Mouse (Mus musculus): ENCODE measurements at regions not wholly inside any gene's neighbourhood (a gene's known extent, or its start where the extent isn't known, plus 50 kb on each side); places are given as distances from the start of the nearest gene placed in this dataset.
"Not testable (repeated sequence)": the region's sequence is repeated elsewhere in the genome, so short reads cannot be mapped to it uniquely, and the experiment has no call there.

DNA sequence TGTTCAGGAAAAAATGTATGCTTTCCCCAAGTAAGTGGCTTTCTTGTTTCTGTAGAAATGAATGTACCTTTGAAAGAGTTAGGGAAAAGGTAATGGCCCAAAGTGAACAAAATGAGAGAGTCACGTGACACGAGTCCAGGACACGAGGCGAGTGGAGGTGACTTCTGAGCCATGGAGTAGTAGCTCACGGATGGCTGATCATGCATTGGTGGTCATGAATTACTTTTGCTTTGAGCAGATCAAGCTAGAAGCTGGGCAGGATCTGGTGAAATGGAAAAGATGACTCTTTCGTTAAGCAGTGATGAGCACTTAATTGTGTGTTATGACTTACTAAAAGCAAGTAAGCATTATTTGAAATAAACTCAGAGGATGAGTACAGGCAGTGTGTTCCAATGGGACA, 101.6 kb upstream of the Rpl34 start:
- DNase-seq (ENCODE audit: low spot score in 2 of 2) = no peak

DNA sequence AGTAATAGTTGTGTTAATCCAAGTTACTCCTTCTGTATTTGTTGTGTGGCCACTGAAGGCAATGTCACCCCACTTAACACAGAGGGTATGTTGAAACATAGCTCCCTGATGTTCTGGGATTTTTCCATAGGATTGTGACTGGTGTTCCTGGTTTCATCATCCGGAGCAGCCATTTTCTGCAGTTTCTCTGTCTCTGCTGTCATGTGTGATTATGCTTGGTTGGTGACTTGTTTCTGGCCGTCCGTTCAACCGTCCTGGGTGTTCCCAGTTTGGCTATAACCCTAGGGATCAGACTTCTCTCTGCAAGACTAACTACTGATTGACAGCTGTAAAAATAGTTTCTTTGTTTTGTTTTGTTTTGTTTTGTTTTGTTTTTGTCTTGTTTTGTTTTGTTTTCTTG, 98.1 kb upstream of the Rpl34 start:
- no peak for DNase-seq (ENCODE audit: low spot score in 2 of 2)

DNA sequence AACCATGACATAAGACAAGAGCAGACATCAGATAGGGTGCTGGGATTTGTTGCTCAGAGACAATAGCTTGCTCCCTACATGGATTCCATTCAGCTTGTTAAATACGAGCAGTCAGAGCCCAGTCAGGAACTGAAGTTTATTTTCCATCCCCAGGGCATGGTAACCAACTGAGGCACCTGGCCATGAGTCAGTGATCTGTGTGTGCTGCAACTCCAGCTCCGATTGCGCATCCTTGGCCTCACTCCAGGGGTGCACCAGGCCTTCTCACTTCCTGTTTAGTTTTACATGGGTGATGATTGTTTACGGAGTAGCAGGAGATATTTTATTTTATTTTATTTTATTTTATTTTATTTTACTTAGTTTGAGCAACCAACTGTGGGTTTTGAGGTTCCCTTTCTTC, 97.7 kb upstream of the Rpl34 start:
- no peak for DNase-seq (ENCODE audit: low spot score in 2 of 2)

GRCm38 (mm10) chr3:130827021-130827420, 96.8 kb upstream of the Rpl34 start:
- DNase-seq (ENCODE audit: low spot score in 2 of 2) = no peak

GRCm38 (mm10) chr3:130819837-130820098, 89.6 kb upstream of the Rpl34 start:
- no peak for DNase-seq (ENCODE audit: low spot score in 2 of 2)

- no peak for DNase-seq (ENCODE audit: low spot score in 2 of 2)
Observed at GRCm38 (mm10) chr3:130819031-130819836, 89.0 kb upstream of the Rpl34 start.

GRCm38 (mm10) chr3:130818467-130819030, 88.4 kb upstream of the Rpl34 start:
- peak; percentile 79 to 80 for DNase-seq (ENCODE audit: low spot score in 2 of 2)

- DNase-seq (ENCODE audit: low spot score in 2 of 2) = no peak
Observed at GRCm38 (mm10) chr3:130809696-130810665, 79.8 kb upstream of the Rpl34 start.

GRCm38 (mm10) chr3:130805345-130805744, 75.1 kb upstream of the Rpl34 start:
- no peak for DNase-seq (ENCODE audit: low spot score in 2 of 2)

DNA sequence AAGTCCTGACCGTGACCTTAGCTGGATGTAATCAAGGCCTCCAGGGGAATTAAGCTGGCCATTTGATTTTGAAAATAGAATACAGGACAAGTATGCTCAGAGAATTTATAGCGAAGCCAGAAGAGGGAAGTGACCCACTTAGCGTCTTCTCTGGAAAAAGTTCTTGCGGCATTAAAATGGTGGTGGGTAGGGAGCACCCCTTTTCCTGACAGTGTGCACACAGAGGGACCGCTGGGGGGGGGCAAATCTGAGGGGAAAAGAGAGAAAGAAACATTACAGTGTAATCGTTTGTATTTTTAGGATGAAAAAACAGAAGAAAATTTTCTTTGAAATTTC, 74.1 kb upstream of the Rpl34 start:
- no peak for DNase-seq (ENCODE audit: low spot score in 2 of 2)

GRCm38 (mm10) chr3:130803591-130804326, 73.6 kb upstream of the Rpl34 start:
- no peak for DNase-seq (ENCODE audit: low spot score in 2 of 2)

DNA sequence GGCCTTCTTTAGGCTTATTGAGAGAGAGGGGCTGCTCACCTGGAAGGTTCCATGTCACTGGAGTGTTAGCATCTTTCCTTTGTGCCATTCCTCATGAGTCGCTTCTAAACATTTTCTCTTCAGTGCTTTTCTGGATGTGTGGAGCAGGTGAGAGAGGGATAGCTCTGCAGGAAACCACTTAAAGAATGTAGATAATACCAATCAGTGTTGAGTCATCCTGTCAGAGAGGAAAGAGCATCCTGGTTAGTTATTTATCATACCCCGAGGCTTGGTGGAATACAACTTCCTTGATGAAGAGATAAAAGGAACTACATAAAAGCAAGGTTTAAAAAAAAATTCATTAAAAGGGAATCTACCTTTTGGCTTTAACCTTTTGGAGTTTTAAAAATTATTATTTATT, 69.8 kb upstream of the Rpl34 start:
- no peak for DNase-seq (ENCODE audit: low spot score in 2 of 2)

DNA sequence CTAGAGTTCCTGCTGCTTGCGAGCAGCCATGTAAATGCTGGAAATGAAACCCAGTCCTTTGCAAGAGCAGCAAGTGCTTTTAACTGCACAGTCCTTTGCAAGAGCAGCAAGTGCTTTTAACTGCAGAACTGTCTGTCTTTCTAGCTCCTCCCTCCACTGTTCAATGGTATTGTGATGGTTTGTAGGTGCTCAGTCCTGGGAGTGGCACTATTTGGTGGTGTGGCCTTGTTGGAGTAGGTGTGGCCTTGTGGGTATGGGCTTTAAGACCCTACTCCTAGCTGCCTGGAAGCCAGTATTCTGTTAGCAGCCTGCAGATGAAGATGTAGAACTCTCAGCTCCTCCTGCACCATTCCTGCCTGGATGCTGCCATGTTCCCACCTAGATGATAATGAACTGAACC, 67.8 kb upstream of the Rpl34 start:
- DNase-seq (ENCODE audit: low spot score in 2 of 2) = not testable (repeated sequence)

DNA sequence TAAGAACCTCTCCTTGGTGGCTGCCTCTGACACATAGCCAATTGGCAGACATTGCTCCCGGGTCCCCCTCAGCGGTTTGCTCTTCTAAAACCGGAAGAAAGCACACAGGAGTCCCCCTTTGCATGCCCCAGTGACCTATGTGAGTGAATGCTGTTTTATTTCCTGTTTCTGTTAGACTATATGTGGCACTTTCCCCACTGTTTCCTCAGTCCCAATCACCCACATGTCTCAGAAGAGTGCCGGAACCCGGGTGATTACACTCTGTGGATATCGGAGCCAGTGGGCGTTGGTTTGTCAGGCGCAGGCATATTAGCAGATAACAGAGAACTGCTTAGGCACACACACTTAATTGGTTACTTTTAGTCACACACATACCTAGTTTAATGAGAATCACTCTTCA, 66.3 kb upstream of the Rpl34 start:
- no peak for DNase-seq (ENCODE audit: low spot score in 2 of 2)

- no peak for DNase-seq (ENCODE audit: low spot score in 2 of 2)
Observed at GRCm38 (mm10) chr3:130795396-130795795, 65.2 kb upstream of the Rpl34 start.

DNA sequence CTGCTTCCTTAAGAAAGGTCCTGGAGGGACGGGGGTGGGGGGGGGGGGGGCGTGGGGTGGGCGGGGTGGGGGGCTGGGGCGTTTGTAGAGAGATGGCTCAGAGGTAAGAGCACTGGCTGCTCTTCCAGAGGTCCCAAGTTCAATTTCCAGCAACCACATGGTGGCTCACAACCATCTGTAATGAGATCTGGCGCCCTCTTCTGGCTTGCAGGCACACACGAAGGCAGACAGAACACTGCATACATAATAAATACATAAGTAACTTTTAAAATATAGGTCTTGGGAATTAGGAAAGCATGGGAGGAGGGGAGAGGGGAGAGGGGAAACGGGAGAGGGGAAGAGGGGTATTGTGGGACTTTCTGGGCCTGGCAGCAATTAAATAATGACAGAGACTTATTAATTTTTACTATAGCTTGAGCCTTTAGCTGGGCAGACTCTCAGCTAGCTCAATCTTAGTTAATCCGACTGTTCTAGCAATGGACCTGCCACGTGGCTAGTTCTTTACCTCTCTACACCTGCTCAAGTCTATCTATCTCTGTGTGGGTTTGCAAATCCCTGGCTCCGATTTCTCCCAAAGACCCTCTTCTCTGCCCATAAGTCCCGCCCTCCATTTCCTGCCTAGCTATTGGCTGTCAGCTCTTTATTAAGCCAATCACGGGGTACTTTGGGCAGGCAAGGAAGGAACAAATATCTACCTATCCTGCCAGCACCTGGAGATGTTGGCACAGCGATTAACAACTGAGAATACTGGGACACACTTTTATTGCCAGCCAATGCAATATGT, 64.1 kb upstream of the Rpl34 start:
- DNase-seq (ENCODE audit: low spot score in 2 of 2) = no peak

DNA sequence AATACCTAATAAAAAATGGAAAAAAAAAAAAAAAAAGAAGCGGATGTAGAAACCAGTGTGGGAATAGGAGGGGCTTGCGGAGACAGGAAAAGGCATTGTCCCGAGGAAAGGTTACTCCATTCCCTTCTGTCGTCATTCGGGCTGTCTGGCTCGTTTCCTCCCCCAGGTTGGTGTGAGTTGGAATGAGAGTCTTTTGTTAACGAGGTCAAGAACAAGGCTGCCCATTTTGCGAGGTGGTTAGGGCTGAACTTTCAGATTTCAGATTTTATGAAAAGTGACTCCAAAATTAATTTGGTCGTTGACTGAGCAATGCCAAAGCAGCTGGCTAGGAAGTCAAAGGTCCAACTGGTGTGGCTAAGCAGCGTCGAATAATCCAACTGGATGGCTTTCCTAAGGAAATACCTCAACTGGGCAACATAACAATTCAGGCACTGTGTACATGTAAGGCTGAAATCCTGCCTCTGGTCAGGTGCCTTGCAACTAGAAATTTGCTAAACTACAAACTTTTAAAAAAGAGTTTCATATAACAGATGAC, 50.6 kb upstream of the Rpl34 start:
- no peak for DNase-seq (ENCODE audit: low spot score in 2 of 2)

All from adrenal gland, postnatal 4 days (tissue).